Mouse (Mus musculus): ENCODE results near the gene Nefh. TPM values are rescaled to one million over a fixed set of nuclear protein-coding genes. Genes with fewer than 3 reads are reported as not detected.

Nefh gene
- total RNA-seq, 2 experiments from 2014 or later = 41.3 to 44.4 TPM

Small RNA genes within 50 kb of the gene (microRNA-seq; reads per million reads assigned to microRNA genes)
- gene Mir6918 = 1.7 to 2.0 reads per million in 2 experiments

Other genes with a start within 250 kb of the Nefh start
- 100 to 1,000 TPM; 379 to 407 TPM for gene Uqcr10, start 243.7 kb downstream of the Nefh start, total RNA-seq (2021)
- 10 to 100 TPM; 27.8 to 30.8 TPM for gene Zmat5, start 243.4 kb downstream of the Nefh start, total RNA-seq (2021)
- 10 to 100 TPM; 13.8 to 16.0 TPM for gene Cabp7, start 201.3 kb downstream of the Nefh start, total RNA-seq (2021)
- 10 to 100 TPM; 76.2 to 76.5 TPM for gene Nf2, start 98.5 kb downstream of the Nefh start, total RNA-seq (2021)
- 10 to 100 TPM; 76.3 to 86.3 TPM for gene Nipsnap1, start 74.1 kb downstream of the Nefh start, total RNA-seq (2021)
- gene Thoc5, start 52.7 kb downstream of the Nefh start, total RNA-seq (2021) = 10 to 100 TPM; 34.4 to 37.6 TPM
- 100 to 1,000 TPM; 149 to 152 TPM for gene Ap1b1, start 38.8 kb upstream of the Nefh start, total RNA-seq (2021)
- gene Rasl10a, start 110.1 kb upstream of the Nefh start, total RNA-seq (2021) = 10 to 100 TPM; 68.0 to 80.4 TPM
- gene Gas2l1, start 117.3 kb upstream of the Nefh start, total RNA-seq (2021) = 10 to 100 TPM; 82.5 to 95.0 TPM
- gene Rhbdd3, start 150.9 kb upstream of the Nefh start, total RNA-seq (2021) = 10 to 100 TPM; 20.9 to 21.0 TPM
- 100 to 1,000 TPM; 259 to 301 TPM for gene Ewsr1, start 151.2 kb upstream of the Nefh start, total RNA-seq (2021)
- gene Emid1, start 204.2 kb upstream of the Nefh start, total RNA-seq (2021) = 10 to 100 TPM in 1 of 2 experiments, 1 to 10 TPM in 1; 9.7 to 11.8 TPM